Mouse (Mus musculus): ENCODE results near the gene Rdh11.

GRCm38 (mm10) chr12:79140811-79141210 is 51.3 kb downstream of the Rdh11 start:
- TF ChIP-seq CTCF (IDR thresholded peaks at IDR 0.05; ENCODE audit: insufficient read depth, low read depth, low read length) (no peak), POLR2A (IDR thresholded peaks at IDR 0.05; ENCODE audit: insufficient read depth, low read depth, low read length) (no peak)
